Mouse (Mus musculus) v-Abl transformed pro-B cells (cell line): Measurements from ENCODE around the gene Brca2.

Source experiments
- in situ Hi-C, 2 experiments: fragments of 400-800 bp; cut with MboI; formaldehyde crosslinking; loops; one replicate each; pipeline ENCODE4 v1.15.1; 2025; ENCODE audit not compliant: unreplicated experiment in 2 of 2

Brca2 gene

DNA sequence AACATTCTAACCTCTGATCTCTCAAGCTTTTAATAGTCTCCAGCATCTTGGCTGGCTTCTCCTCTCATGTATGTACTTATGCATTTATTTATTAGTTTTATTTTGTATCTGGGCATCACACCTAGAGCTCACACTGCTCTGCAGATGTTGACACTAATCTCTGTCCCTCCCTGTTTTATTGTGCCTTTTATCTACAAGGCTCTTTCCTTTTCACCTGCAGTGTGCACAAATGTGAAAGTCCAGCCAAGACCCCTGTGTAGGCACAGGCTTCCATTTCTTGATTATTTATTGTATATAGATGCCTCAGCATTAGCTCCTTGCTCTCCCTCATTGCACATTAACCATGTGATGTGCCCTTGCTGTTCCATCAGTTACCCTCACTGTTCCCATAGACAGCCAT lies 38.9 kb downstream of the Brca2 start:
- in situ Hi-C loops, result no loop called here

DNA sequence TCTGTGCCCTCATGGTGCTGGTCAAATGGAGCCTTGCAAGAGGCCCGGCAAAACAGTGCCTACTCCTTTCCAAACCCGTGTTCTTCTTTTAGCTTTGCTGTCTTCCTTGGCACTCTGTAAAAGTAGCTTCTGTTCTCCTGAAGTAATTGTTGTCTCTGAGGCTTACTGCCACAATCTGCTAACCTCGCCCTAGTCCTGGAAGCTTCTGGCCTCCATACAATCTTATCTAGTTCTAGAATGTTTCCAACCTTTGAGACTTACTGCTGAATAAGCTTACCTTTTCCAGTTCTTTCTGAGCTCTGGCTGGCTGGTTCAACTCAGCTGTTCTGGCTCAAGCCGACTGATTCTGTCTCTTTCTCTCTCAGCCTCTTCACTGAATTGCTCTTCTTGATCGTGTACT lies 39.4 kb downstream of the Brca2 start:
- in situ Hi-C loops, result no loop called here

DNA sequence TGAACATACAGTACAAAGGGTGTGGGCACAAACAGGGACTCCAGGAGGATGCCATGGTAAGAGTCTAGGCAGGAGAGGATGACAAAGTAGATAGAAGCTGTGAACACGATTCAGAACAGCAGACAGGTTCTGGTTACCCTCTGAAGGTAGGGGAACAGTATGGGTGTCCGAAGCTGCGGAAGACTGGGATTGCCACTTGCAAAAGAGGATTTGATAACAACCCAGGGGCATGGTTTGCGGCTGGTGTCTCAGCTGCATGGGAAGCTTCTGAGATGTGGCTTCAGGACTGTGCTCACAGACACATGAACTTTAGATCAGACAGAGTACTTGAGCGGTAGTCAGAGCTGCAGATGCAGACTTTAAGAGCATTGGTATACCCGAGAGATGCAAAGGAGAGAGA lies 42.0 kb downstream of the Brca2 start:
- in situ Hi-C loops, result no loop called here

DNA sequence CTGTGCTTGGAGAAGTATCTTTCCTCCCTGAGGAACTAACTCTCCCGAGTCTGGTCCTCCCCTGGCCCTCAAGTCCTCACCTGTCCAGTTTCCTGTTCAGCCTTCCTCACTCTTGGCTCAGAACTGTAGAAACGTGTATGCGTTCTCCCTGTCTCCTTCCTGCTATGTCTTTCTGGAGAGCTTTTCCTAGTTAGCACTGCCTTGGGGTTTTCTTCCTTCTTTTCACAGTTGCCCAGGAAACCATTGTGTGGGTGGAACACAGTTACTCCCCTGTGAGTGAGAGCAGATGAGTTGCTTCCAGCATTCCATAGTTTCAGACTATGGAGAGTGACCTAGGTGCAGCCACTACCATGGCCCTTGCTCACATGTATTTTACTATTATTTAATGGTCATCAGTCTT lies 43.8 kb downstream of the Brca2 start:
- in situ Hi-C loops, result no loop called here

DNA sequence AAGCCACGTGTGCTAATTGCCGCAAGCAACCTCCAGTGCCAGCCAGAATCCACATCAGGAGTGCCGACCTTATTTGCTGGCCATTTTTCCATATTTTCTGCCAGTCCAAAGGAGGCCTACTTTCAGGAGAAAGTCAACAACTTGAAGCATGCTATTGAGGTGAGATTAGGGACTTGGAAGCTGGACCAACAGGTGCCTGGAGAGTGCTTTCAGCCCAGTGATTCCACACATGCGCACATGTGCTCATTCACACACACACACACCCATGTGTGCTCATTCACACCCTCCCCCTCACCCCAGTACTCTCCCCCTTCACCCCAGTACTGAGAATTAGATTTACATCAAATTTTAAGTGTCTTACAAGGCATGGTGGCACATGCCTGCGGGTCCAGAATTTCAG lies 44.5 kb downstream of the Brca2 start:
- in situ Hi-C loops, result no loop called here

DNA sequence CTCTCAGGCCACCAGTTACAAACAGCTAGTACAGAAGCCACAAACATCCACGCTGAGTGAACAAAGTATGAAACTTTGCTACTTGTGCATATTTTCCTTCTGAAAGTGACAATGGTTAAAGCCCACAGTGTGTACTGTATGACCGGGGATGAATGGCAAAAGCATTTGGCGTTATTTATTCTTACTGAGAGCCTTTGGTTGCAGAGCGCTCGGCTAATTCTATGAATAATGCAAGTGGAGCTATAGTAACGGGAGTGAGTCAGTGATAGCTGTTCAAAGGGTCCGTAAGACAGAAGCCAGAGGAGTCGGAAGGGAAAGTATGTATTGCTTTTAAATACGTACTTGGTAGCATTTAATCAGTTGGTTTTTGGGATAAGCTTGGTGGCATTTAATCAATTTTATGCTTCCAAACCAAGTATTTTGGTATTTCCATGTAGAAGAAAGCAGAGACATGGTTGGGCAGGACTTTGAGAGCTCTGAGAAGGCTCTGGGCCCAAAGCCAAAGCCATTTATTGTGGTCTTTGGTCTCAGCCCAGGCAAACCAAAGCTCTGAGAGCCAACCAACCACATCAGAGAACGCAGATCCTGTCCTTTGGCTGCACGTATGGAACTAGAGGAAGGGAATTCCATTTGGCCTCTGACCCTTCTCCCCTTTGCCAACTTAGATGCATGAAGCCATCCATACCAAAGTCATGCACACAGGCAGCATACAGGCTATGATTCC lies 48.2 kb downstream of the Brca2 start:
- in situ Hi-C loops, result no loop called here

DNA sequence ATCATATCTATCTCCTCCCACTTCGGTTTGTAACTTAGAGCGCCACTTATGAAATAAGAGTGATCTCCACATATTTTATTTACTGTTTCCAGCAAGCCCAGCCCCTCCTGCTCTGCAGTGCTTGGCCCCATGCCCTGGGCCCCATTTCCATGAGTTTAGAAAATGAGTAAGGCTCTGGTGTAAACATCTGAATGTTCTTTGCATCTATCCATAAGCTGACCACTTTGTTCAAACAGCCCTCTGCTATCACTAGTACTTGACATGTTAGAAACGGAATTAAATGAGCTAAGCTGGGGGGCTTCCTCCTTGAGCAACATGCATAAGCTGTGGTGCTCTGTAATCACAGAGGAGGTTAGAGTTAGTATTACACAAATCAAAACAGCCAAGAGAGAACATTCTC lies 52.0 kb downstream of the Brca2 start:
- in situ Hi-C loops, result no loop called here

DNA sequence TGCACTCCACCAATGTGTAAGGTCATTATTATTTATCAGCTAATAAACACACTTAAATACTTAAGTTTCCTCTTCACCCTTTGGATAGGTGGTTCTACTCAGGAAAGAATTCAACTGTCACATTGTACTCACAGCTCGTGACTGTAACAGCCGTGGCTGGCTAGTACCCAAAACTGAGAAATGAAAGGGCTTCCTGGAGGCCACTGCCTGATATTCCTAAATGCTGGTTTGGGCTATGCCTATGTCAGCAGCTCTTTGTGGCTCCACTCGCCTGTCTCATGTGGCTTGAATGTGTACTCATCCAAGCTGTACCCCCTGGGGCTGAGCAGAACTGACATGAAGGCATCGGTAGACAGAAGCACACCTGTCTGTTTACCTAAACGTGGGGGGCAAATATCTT lies 52.5 kb downstream of the Brca2 start:
- in situ Hi-C loops, result no loop called here

DNA sequence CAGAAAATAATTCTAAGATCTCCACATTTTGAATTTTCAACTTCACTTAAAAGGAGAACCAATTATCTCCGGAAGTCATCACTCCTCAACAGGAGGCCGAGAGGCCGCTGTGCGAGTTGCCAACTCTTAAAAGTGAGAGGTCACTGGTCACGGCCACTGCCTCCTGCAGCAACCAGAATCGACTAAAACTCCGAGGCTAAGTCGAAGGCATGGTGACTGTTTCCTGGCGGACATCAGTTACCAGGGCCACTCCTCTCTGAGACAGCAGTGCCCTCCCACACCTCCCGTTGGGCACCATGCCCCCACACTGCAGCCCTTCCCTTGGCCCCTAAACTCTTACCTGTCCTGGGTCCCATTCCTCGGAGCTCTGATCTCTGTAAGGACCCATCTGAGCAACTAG lies 54.4 kb downstream of the Brca2 start:
- in situ Hi-C loops, result no loop called here

DNA sequence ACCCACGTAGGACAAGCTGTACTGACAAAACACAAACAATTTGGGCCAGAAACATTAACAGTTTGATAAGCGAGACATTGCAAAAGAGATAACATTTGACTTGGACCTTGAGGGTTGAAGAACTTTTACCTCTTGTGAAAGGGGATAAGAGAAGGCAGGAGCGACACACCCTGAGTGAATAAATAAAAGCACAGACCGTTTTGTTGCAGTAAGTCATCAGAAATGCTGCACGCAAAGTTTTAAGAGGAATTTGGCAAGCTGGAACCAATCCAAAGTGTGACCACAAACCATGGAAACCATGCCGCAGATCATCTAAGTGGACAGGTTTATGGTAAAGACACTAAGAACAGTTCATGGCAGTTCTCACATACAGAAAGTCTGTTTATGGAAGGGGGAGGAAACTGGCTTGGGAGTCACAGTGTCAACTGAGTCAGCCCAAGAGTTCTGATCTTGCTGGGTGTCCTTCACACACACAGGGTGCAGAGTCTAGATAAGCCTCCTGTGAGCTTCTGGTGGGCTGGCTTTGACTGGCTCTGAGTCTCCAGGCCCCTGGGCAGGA lies 56.3 kb downstream of the Brca2 start:
- in situ Hi-C loops, result no loop called here

DNA sequence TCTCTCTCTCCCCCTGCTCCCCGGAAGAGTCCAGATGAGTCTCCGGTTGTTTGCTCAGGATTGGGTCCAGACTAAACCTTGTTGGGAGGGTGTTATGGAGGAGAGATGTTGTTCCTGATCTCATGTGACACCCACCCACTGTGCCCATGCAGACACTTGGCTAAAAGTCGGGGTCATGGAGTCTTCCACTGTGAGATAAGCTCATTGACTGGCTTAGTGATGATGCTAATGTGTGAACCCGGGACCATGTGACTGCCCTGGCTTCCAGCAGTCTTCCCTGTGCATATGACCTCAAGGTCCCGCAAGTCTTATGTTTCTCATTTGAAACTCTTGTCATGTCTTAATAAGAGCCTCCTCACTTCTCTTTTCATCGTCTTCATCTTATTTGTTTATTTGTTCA lies 58.8 kb downstream of the Brca2 start:
- in situ Hi-C loops, result no loop called here

DNA sequence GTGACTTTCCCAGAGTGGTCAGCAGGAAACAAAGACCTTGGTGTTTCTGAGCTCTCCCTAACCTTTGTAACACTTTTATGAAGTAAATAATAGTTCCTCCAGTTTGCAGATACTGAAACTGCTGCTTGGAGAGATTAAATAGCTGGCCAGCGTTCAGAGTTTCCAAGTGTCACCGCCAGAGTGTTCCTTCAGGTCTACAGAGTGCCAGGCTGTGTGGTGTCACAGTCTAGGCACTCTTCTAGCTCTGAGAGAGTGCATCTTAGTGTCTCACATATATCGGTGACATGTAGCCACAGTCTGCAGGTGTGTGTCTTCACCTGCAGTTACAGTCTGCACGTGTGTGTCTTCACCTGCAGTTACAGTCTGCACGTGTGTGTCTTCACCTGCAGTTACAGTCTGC lies 60.8 kb downstream of the Brca2 start:
- in situ Hi-C loops, result no loop called here

DNA sequence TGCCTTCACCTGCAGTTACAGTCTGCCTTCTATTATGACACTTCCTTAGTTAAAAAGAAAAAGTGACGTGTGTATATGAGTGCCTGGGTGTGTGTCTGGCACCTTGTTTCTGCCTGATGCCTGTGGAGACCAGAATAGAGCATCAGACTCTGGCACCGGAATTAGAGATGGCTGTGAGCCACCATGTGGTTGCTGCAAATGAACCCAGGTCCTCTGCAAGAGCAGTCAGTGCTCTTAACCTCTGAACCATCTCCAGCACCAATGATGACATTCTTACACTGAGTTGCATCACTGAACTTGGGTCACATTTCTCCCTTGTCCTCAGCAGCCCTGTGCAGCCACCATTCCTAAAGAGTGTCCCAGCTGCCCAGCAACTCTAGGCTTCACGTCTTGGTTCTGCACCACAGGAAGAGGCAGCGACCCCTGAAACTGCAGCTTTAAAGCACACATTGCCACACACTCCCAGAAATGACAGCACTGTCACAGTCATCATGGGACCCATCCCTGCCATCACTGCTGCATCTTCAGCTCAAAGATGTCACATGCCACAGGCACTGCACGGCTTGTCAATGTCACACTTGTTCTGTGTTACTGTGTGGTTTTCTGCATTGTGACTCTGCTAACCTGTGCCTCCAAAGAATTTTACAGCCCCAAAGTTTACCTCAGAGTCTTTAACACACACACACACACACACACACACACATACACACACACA lies 61.3 kb downstream of the Brca2 start:
- in situ Hi-C loops, result no loop called here

DNA sequence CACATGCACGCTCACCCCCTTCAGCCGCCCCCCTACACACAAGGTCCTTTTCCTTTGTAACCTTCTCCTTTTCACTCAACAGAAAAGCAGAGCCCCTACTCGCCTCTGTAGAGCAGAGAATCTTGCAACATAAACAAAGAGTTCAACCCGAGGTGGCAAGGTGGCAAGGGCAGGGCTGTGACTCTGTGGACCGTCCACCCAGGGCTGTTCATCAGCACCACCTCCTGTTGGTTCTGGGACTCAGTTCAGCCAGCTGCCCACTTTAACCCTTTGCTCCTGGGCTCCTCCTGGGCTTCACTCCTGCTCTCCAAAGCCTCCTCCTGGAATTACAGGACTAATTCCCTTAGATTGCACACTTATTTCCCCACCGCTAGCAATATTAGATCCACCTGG lies 61.9 kb downstream of the Brca2 start:
- in situ Hi-C loops, result no loop called here

DNA sequence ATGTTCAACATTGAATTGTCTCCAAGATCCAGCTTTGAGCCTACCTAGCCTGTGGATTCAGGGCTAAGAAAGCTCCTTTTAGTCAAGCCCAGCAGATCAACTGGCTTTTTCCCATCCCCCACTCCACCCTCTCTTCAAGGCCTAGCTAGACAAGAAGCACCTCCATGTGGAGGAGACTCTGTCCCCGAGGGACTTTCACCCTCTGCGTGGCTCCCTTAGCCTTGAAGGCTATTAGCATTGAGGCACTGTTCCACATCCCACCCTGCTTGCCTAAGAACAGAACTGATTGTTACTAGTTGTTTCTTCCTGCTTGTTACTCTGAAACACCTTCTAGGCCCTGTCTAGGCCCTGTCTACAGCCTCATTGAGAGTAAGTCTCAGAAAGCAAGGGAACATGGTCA lies 67.5 kb downstream of the Brca2 start:
- in situ Hi-C loops, result loop anchor here (5.0 to 10.0 kb wide), 3 partner anchors 52 to 68 kb away; partner anchors contain the start of gene Brca2 (in 1 of the 2)

DNA sequence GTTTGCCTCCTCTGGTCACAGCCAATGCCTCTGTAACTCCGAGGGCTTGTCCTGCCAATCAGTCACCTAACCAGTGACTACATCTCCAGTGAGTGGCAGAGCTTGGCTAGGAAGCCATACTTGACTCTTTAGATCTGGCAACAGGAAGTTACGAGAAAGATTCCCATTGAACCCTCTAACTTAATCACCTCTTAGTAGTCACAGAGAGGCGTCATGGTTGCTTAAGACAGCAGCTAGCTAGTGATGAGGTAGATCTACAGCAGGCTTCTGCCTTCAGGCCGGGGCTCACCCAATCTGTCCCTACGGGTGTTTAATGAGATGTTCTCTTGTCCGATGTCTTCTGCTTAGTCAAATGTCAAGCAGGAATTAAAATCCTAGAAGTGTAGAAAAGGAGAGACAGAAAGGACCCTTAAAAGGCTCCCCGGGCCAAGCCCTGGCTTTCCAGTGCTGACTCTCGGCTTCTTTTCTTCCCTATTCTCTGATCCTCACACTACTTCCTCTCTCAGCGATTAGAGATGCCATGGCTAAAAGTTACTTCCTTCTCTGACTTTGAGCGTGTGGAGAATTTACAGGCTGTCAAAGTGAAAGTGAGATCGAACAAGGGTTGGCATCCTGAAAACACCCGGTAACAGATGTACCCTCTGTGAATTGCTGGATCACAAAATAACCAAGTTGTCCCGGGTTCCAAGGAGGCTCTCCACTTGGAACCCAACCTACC lies 69.9 kb downstream of the Brca2 start:
- in situ Hi-C loops, result loop anchor here (5.0 to 10.0 kb wide), 3 partner anchors 50 to 70 kb away; partner anchors contain the start of gene Brca2 (in 1 of the 2)

DNA sequence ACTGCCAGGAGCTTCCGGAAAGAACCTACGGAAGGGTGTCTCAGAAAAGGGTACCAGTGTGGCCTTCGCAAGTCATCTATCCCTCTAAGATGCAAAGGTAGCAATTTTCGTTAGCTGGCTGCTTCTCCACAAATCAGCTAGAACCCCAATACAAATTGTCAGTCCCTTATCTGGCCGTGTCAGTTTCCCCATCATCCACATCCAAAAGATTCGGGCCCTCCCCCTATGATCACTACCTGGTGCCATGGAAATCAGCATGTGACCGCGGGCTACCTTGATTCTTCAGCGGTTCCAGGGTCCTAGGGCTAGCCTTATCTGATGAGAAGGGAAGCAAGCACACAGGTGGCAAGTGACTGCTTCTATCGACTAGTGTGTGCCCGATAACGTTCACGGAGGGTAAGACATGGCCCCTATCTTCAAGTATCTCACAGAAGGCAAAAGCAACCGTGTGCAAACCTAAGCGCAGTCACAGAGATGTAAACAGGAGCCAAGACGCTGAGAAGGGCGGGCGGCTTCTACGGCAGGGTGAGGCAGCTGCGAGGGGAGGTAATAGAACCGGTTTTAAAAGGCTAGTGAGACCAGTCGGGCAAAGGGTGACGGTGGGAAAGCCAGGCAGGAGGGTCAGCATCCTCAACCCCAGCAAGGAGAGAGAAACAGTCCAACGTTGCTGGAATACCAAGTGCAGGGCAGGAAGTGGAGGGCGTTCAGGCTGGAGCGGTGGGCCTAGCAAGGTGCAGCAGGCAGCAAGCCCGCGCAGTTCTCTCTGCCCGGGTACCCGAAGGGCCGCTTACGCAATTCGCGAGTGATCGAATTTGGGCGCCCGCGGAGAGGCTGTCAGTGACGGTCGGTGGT lies 70.7 kb downstream of the Brca2 start:
- in situ Hi-C loops, result loop anchor here (5.0 to 10.0 kb wide), 3 partner anchors 49 to 71 kb away; partner anchors contain the start of gene Brca2 (in 1 of the 2)

DNA sequence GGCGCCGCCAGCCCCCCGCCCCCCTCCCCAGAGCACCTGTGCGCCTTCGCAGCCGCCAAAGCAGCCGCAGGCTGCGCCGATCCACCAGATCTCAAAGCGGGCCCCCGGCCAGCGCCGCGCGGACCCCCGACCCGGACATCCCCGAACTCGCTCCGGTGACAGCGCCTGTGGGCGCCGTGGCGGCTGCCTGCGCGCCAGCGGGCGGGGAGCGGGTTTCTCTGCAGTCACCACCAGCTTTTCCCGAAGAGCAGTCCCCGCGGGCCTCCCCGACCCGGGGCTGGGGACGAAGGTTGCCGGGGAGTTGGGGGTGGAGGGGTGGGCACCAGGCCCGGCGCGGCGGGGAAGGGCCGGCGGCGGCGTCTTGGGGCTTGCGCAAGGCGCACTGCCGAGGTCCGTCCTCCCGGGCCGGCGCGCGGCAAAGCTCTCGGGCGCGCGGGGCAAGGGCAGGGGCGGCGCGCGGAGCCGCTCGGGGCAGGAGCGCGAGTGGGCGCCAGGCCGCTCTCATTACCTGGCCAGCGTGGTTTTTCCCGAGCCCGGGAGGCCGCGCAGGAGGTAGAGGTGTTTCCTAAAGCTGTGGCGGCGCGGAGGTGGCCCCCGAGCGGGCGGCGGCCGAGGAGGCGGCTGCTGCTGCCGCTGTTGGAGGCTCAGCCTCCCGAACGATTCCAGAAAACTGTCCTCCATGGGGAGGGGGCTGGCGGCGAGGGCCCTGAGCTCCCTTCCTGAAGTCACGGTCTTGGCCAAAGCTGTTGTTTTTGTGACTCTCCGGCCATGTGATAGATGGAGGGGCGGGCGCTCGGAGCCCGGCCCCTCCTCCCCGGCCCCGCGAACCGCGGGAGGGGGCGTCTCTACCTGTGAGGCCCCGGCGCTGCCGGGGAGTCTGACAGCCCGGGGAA lies 71.6 kb downstream of the Brca2 start:
- in situ Hi-C loops, result loop anchor here (5.0 to 10.0 kb wide), 3 partner anchors 48 to 72 kb away; partner anchors contain the start of gene Brca2 (in 1 of the 2)
